Mouse (Mus musculus) heart, adult 2 months (tissue): ENCODE data around the gene Fpr3.

ENCODE experiments used
- CTCF ChIP-seq: fragments of 200-600 bp; IDR thresholded peaks from 2 replicates; pipeline ENCODE4 v1.8.1; 2022; ENCODE audit warnings: antibody characterized with exemption, mild to moderate bottlenecking, moderate library complexity
- EP300 ChIP-seq: fragments of 200-500 bp; IDR thresholded peaks from 2 replicates; pipeline ENCODE4 v1.6.1; 2011; ENCODE audit warnings: low read depth, low read length, control low read depth; ENCODE audit not compliant: insufficient read depth
- POLR2A ChIP-seq: fragments of 200-500 bp; IDR thresholded peaks from 2 replicates; pipeline ENCODE4 v1.6.1; 2011; ENCODE audit warnings: mild to moderate bottlenecking, low read depth, low read length, control low read depth; ENCODE audit not compliant: insufficient read depth

DNA sequence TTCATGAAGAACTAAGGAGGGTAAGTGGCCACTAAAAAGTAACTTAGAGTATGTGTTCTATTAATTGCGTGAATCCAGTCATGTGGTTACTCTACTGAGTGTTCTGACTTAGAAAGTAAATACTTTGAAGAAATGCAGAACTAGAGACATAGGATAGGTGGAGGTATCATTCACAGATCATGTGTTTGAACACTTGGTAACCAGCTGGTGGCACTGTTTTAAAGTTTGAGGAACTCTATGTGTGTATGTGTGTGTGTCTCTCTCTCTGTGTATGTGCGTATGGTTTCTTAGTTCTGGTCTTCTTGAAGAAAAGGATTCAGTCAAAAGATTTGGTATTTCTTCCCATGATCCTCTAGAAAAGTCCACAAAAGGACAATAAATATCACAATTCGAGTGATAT, 27.5 kb upstream of the Fpr3 start:
- no peak for TF ChIP-seq EP300
- no peak for TF ChIP-seq CTCF
- no peak for TF ChIP-seq POLR2A
